21 mouse cellular contexts compared by ENCODE assay signal in the genomic region with DNA sequence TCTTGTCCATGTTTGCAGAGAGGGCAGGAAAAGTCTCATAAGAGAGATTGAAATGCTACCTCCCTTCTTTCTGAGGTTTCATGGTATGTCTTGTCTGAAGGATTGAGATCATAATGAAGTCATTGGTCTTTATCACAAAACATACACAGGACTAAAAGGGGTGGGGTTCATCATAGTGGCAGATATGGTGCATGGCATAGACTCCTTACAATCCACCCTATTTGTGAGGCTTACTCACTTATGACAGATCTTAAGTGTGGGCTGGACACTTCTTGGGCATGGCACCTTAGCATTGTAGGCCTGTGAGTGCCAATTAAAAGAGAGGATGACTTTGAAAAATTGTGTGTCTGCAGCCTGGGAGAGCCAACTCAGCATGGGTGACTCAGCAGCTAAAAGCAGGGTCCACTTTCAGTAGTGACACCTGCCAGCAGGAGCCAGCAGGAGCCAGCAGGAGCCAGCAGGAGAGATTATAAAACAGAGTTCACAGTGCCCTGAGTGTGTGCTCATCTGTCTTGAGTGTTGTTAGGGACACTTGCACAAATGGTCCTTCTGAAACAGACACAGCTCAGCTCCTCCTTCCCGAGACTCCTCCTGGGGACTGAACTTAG. TPM values are rescaled to one million over a fixed set of nuclear protein-coding genes. Genes with fewer than 3 reads are reported as not detected.
A peak's percentile ranks its signal among the peaks of the same experiment; 100 is the strongest.
DNase-seq lines count a peak whose midpoint lies in the region; ATAC-seq and TF ChIP-seq lines count a peak whose summit lies in the region.
"Had no signal": no experiment of that assay in that cellular context is flagged by ENCODE, and none has a peak within 500 bp of the region (broad histone marks: within the 10 kb centered on the region; RNA-seq: fewer than 3 reads in every experiment).

No protein-coding gene starts in this region.

- H3K4me1 ChIP-seq in hindbrain, embryonic 11.5 days (replicated peaks; ENCODE audit: control insufficient read depth, insufficient read depth, low read length): no peaks in the 10 kb centered on the region
- peaks cover 13% of the 10 kb centered on the region for H3K4me1 ChIP-seq in hindbrain, embryonic 10.5 days (replicated peaks)
- H3K4me1 ChIP-seq in G1E (ENCODE audit: insufficient read depth, low read depth, low read length): no peaks in the 10 kb centered on the region
- H3K4me1 ChIP-seq in lung, postnatal 0 days (ENCODE audit: insufficient read depth, low read depth, low read length): no peaks in the 10 kb centered on the region
- H3K4me1 ChIP-seq: embryonic facial prominence, embryonic 15.5 days; lung, embryonic 15.5 days had no signal

- 69% methylated on average over 1 of the region's 1 CpGs for WGBS in hindbrain, embryonic 11.5 days
- 59% methylated on average over 1 of the region's 1 CpGs for whole genome bisulfite sequencing in hindbrain, embryonic 10.5 days
- 43% methylated on average over 1 of the region's 1 CpGs for WGBS in lung, postnatal 0 days

- no peaks in the 10 kb centered on the region for H3K9me3 ChIP-seq in hindbrain, embryonic 11.5 days (ENCODE audit: control insufficient read depth, low read length)
- H3K9me3 ChIP-seq in hindbrain, embryonic 10.5 days: no peaks in the 10 kb centered on the region
- H3K9me3 ChIP-seq in G1E (replicated peaks): no peaks in the 10 kb centered on the region
- no peaks in the 10 kb centered on the region for H3K9me3 ChIP-seq in lung, postnatal 0 days (ENCODE audit: low read length)
- H3K9me3 ChIP-seq: embryonic facial prominence, embryonic 15.5 days; lung, embryonic 15.5 days had no signal

- H3K9ac ChIP-seq in hindbrain, embryonic 11.5 days (ENCODE audit: low read depth, low read length): no peak overlapping the region
- no peak overlapping the region for H3K9ac ChIP-seq in lung, postnatal 0 days (replicated peaks; ENCODE audit: low read depth)
- H3K9ac ChIP-seq: embryonic facial prominence, embryonic 15.5 days; lung, embryonic 15.5 days had no signal

- no peaks in the 10 kb centered on the region for H3K27me3 ChIP-seq in hindbrain, embryonic 11.5 days (ENCODE audit: control insufficient read depth, insufficient read depth, low read length)
- no peaks in the 10 kb centered on the region; the same call in 1 of the 2 replicates for H3K27me3 ChIP-seq in hindbrain, embryonic 10.5 days (ENCODE audit: insufficient read depth, poor library complexity, severe bottlenecking)
- H3K27me3 ChIP-seq in G1E (ENCODE audit: insufficient read depth, low read length): peaks cover 8% of the 10 kb centered on the region
- H3K27me3 ChIP-seq in lung, postnatal 0 days (replicated peaks; ENCODE audit: insufficient read depth, low read length): no peaks in the 10 kb centered on the region
- H3K27me3 ChIP-seq: embryonic facial prominence, embryonic 15.5 days; lung, embryonic 15.5 days had no signal

- ATAC-seq in hindbrain, embryonic 11.5 days (ENCODE audit: low FRiP score): peak; percentile 37; the same call in 1 of the 2 replicates
- 0 out of 2 replicates have a peak, but pooled peaks have one; percentile 22 for ATAC-seq in G1E (ENCODE audit: extremely low read depth, insufficient number of reproducible peaks, low FRiP score, poor library complexity, severe bottlenecking)
- peak; percentile 62 for ATAC-seq in lung, postnatal 0 days
- ATAC-seq: CD4-positive, CD25-positive, alpha-beta regulatory T cell, adult 4 months had no signal

- H3K27ac ChIP-seq in hindbrain, embryonic 11.5 days (ENCODE audit: low read depth, low read length): no peak overlapping the region
- H3K27ac ChIP-seq in hindbrain, embryonic 10.5 days: no peak overlapping the region
- H3K27ac ChIP-seq in lung, postnatal 0 days (ENCODE audit: low read length): no peak overlapping the region
- H3K27ac ChIP-seq: embryonic facial prominence, embryonic 15.5 days; lung, embryonic 15.5 days had no signal

- H3K4me3 ChIP-seq in hindbrain, embryonic 11.5 days (ENCODE audit: low read depth, low read length): no peak overlapping the region
- no peak overlapping the region for H3K4me3 ChIP-seq in hindbrain, embryonic 10.5 days
- H3K4me3 ChIP-seq in G1E (ENCODE audit: low read depth, low read length): no peak overlapping the region
- H3K4me3 ChIP-seq in lung, postnatal 0 days (ENCODE audit: low read depth, low read length): no peak overlapping the region
- H3K4me3 ChIP-seq: embryonic facial prominence, embryonic 15.5 days; lung, embryonic 15.5 days had no signal

- H3K36me3 ChIP-seq in hindbrain, embryonic 11.5 days (ENCODE audit: control insufficient read depth, insufficient read depth, low read length): no peaks in the 10 kb centered on the region
- no peaks in the 10 kb centered on the region for H3K36me3 ChIP-seq in hindbrain, embryonic 10.5 days
- no peaks in the 10 kb centered on the region for H3K36me3 ChIP-seq in G1E (replicated peaks)
- H3K36me3 ChIP-seq in lung, postnatal 0 days (ENCODE audit: insufficient read depth, low read length): no peaks in the 10 kb centered on the region
- H3K36me3 ChIP-seq: embryonic facial prominence, embryonic 15.5 days; lung, embryonic 15.5 days had no signal

- TF ChIP-seq EP300 in lung, postnatal 0 days (IDR thresholded peaks at IDR 0.05): no peak

- H3K4me2 ChIP-seq in hindbrain, embryonic 11.5 days (replicated peaks; ENCODE audit: low read depth, low read length): no peak overlapping the region
- no peak overlapping the region for H3K4me2 ChIP-seq in lung, postnatal 0 days (replicated peaks; ENCODE audit: low read depth, low read length)
- H3K4me2 ChIP-seq: embryonic facial prominence, embryonic 15.5 days; lung, embryonic 15.5 days had no signal

- no peak for DNase-seq in hindbrain, embryonic 11.5 days (ENCODE audit: low spot score)
- no peak for DNase-seq in hindbrain, embryonic 10.5 days (ENCODE audit: low spot score)
- no peak for DNase-seq in G1E (ENCODE audit: low spot score)
- DNase-seq in gastrocnemius, postnatal 25 days: peak; percentile 37
- DNase-seq in lung, postnatal 0 days (ENCODE audit: low spot score): peak; percentile 35
- DNase-seq in ovary, postnatal 10 days (ENCODE audit: low spot score): no peak
- no peak for DNase-seq in yolk sac, embryonic 10.5 days (ENCODE audit: low spot score)
- no peak for DNase-seq in kidney, postnatal 10 days
- DNase-seq: cerebellum, postnatal 14 days; heart, postnatal 4 days; kidney, adult 9 months; layer of hippocampus, adult 9-11 months; right cerebral cortex, postnatal 4 days; thymus, postnatal 36 days had no signal

- TF ChIP-seq CTCF in G1E (IDR thresholded peaks at IDR 0.05; ENCODE audit: low read depth, low read length): no peak
- peak; percentile 28 for TF ChIP-seq CTCF in lung, postnatal 0 days (IDR thresholded peaks at IDR 0.05)

RNA-seq across cellular contexts. Expression of a gene that starts 36.4 kb away (rescaled TPM):
- 23.6 and 24.8 TPM in 2 replicates for polyA plus RNA-seq in hindbrain, embryonic 11.5 days (2014; fragmentation: Nextera tagmentation; extraction: Ambion mirVana)
- 14.2 and 17.0 TPM in 2 replicates for polyA plus RNA-seq in hindbrain, embryonic 10.5 days (2016; fragmentation: Nextera tagmentation; extraction: Ambion mirVana)
- 156 and 177 TPM in 2 replicates for total RNA-seq in G1E (2014; fragmentation: Nextera tagmentation)
- total RNA-seq in G1E (2017): 75.0 and 81.3 TPM in 2 replicates
- polyA plus RNA-seq in G1E (2012): 13.5 and 14.8 TPM in 2 replicates
- total RNA-seq in gastrocnemius, postnatal 25 days (2021): 10 to 100 TPM; 39.3 to 44.9 TPM
- 68.9 and 88.2 TPM in 2 replicates for polyA plus RNA-seq in lung, postnatal 0 days (2015; fragmentation: Nextera tagmentation; extraction: Ambion mirVana)

RNA-seq across cellular contexts. Expression of a gene that starts 57.8 kb away (rescaled TPM):
- not detected in 2 replicates for polyA plus RNA-seq in hindbrain, embryonic 11.5 days (2014; fragmentation: Nextera tagmentation; extraction: Ambion mirVana)
- not detected in 2 replicates for polyA plus RNA-seq in hindbrain, embryonic 10.5 days (2016; fragmentation: Nextera tagmentation; extraction: Ambion mirVana)
- total RNA-seq in G1E (2014; fragmentation: Nextera tagmentation) (not detected in 2 replicates), G1E (2017) (not detected in 2 replicates)
- not detected in 2 replicates for polyA plus RNA-seq in G1E (2012)
- not detected for total RNA-seq in gastrocnemius, postnatal 25 days (2021)
- polyA plus RNA-seq in lung, postnatal 0 days (2015; fragmentation: Nextera tagmentation; extraction: Ambion mirVana): not detected in 2 replicates
- total RNA-seq: heart, postnatal 4 days; left cerebral cortex, postnatal 25 days; monocyte, adult 5-6 weeks had no signal
- polyA plus RNA-seq: CD4-positive, CD25-positive, alpha-beta regulatory T cell, adult 4 months; embryonic facial prominence, embryonic 15.5 days; frontal cortex, adult 2 months; lung, embryonic 15.5 days; stomach, embryonic 16.5 days had no signal

Comparison
In these comparisons a context has a peak if more than half of its experiments do, and no peak if none do; other contexts are left out.
1. DNase-seq: peak in gastrocnemius, postnatal 25 days (single experiment) and lung, postnatal 0 days (single experiment); none in hindbrain, embryonic 11.5 days (single experiment), hindbrain, embryonic 10.5 days (single experiment), G1E (single experiment), ovary, postnatal 10 days (single experiment), yolk sac, embryonic 10.5 days (single experiment) and kidney, postnatal 10 days (single experiment).
2. Peak in every context shown above with its lines, with median percentiles within 50 percentile points of each other: ATAC-seq.